Mouse (Mus musculus) CH12F3 (cell line): Measurements from ENCODE around the gene Shisa8.
"Not testable (repeated sequence)": the region's sequence is repeated elsewhere in the genome, so short reads cannot be mapped to it uniquely, and the experiment has no call there.

Experiments used
- in situ Hi-C: fragments of 300-500 bp; cut with MboI; formaldehyde crosslinking; loops from 2 replicates; pipeline ENCODE4 v1.14.3; 2020; ENCODE audit warnings: low sequenced_read_pairs

Shisa8 gene

GRCm38 (mm10) chr15:82212752-82213063, at the start of gene Shisa8:
Shisa8 (minus strand) TSS chr15:82212815.
- in situ Hi-C loops: no loop called here

- in situ Hi-C loops: no loop called here
Observed at GRCm38 (mm10) chr15:82259510-82259909, 46.9 kb upstream of the Shisa8 start.

- in situ Hi-C loops: no loop called here
Observed at GRCm38 (mm10) chr15:82255944-82256383, 43.3 kb upstream of the Shisa8 start.

- in situ Hi-C loops: no loop called here
Observed at GRCm38 (mm10) chr15:82255248-82255647, 42.6 kb upstream of the Shisa8 start.

- in situ Hi-C loops: no loop called here
Observed at GRCm38 (mm10) chr15:82252097-82252496, 39.5 kb upstream of the Shisa8 start, which contains the start of gene 1500009C09Rik. 1500009C09Rik (plus strand) TSS chr15:82252397.

GRCm38 (mm10) chr15:82251579-82251978, 39.0 kb upstream of the Shisa8 start:
- in situ Hi-C loops: no loop called here

GRCm38 (mm10) chr15:82247131-82247776, 34.6 kb upstream of the Shisa8 start:
- in situ Hi-C loops: no loop called here

- in situ Hi-C loops: not testable (repeated sequence)
Observed at GRCm38 (mm10) chr15:82244805-82245161, 32.2 kb upstream of the Shisa8 start.

GRCm38 (mm10) chr15:82244115-82244804, 31.6 kb upstream of the Shisa8 start, which contains the start of gene Cenpm:
Cenpm (minus strand) TSS chr15:82244748.
- in situ Hi-C loops: no loop called here

- in situ Hi-C loops: no loop called here
Observed at GRCm38 (mm10) chr15:82243742-82244114, 31.1 kb upstream of the Shisa8 start.

GRCm38 (mm10) chr15:82243311-82243710, 30.7 kb upstream of the Shisa8 start:
- in situ Hi-C loops: no loop called here

- in situ Hi-C loops: loop anchor here (5.0 kb wide), 1 partner anchor 94 kb away; no protein-coding TSS in a partner anchor
Observed at GRCm38 (mm10) chr15:82236565-82236964, 23.9 kb upstream of the Shisa8 start.

GRCm38 (mm10) chr15:82235661-82236060, 23.0 kb upstream of the Shisa8 start:
- in situ Hi-C loops: loop anchor here (5.0 kb wide), 1 partner anchor 93 kb away; no protein-coding TSS in a partner anchor

GRCm38 (mm10) chr15:82232651-82233050, 20.0 kb upstream of the Shisa8 start:
- in situ Hi-C loops: no loop called here

- in situ Hi-C loops: no loop called here
Observed at GRCm38 (mm10) chr15:82231591-82232378, 19.2 kb upstream of the Shisa8 start.

- in situ Hi-C loops: no loop called here
Observed at GRCm38 (mm10) chr15:82231100-82231499, 18.5 kb upstream of the Shisa8 start.

- in situ Hi-C loops: no loop called here
Observed at GRCm38 (mm10) chr15:82230098-82230611, 17.5 kb upstream of the Shisa8 start.

- in situ Hi-C loops: no loop called here
Observed at GRCm38 (mm10) chr15:82229542-82230045, 17.0 kb upstream of the Shisa8 start.

GRCm38 (mm10) chr15:82225769-82226168, 13.2 kb upstream of the Shisa8 start:
- in situ Hi-C loops: no loop called here

GRCm38 (mm10) chr15:82224602-82225215, 12.1 kb upstream of the Shisa8 start:
- in situ Hi-C loops: no loop called here
